ENCODE assay signal across 11 mouse cellular contexts in the genomic region with DNA sequence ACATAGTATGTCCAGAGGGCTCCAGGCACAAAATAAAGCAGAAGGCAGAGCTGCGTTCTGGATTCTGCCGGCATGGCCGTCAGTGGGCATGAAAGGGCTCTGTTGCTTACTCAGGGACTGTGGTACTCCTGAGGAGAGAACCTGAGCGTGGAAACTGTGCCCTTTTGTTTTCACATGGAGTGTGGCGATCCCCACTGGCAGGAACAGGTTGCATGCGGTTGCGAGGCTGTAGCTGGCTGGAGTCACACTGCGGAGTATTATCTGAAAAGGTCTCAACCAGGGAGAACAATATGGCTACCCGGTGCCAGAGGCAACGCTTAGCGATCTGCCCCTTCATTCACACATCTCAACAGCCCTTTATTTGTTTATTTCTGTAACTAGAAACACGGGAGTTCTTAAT.
A peak's percentile ranks its signal among the peaks of the same experiment; 100 is the strongest.
DNase-seq lines count a peak whose midpoint lies in the region; ATAC-seq lines count a peak whose summit lies in the region.
"Had no signal": no experiment of that assay in that cellular context is flagged by ENCODE, and none has a peak within 500 bp of the region (broad histone marks: within the 10 kb centered on the region; RNA-seq: fewer than 3 reads in every experiment).

No protein-coding gene starts in this region.

- no peak for ATAC-seq in limb, embryonic 12.5 days (ENCODE audit: insufficient number of reproducible peaks, insufficient read depth, low FRiP score, low TSS enrichment, low read depth)
- no peak for ATAC-seq in midbrain, embryonic 13.5 days

- no peak overlapping the region for H3K4me3 ChIP-seq in heart, embryonic 10.5 days
- H3K4me3 ChIP-seq in limb, embryonic 12.5 days (replicated peaks) = no peak overlapping the region
- no peak overlapping the region for H3K4me3 ChIP-seq in limb, embryonic 10.5 days
- no peak overlapping the region for H3K4me3 ChIP-seq in midbrain, embryonic 13.5 days (replicated peaks)
- H3K4me3 ChIP-seq: limb, embryonic 13.5 days; megakaryocyte, embryonic 14.5 days had no signal

- H3K9me3 ChIP-seq in heart, embryonic 10.5 days = no peaks in the 10 kb centered on the region
- 0 out of 2 replicates have a peak, but pooled peaks cover 3% of the 10 kb centered on the region for H3K9me3 ChIP-seq in limb, embryonic 12.5 days
- no peaks in the 10 kb centered on the region for H3K9me3 ChIP-seq in limb, embryonic 10.5 days (replicated peaks)
- H3K9me3 ChIP-seq in midbrain, embryonic 13.5 days = no peaks in the 10 kb centered on the region

- no peak overlapping the region for H3K9ac ChIP-seq in limb, embryonic 12.5 days (replicated peaks)
- no peak overlapping the region for H3K9ac ChIP-seq in midbrain, embryonic 13.5 days (replicated peaks)
- H3K9ac ChIP-seq: limb, embryonic 13.5 days had no signal

- no peaks in the 10 kb centered on the region for H3K36me3 ChIP-seq in heart, embryonic 10.5 days
- H3K36me3 ChIP-seq in limb, embryonic 12.5 days = no peaks in the 10 kb centered on the region
- H3K36me3 ChIP-seq in limb, embryonic 10.5 days = no peaks in the 10 kb centered on the region
- no peaks in the 10 kb centered on the region for H3K36me3 ChIP-seq in midbrain, embryonic 13.5 days
- H3K36me3 ChIP-seq: limb, embryonic 13.5 days had no signal

- WGBS in heart, embryonic 10.5 days = 85% methylated on average over 12 of the region's 12 CpGs
- 85% methylated on average over 12 of the region's 12 CpGs for WGBS in limb, embryonic 12.5 days
- 93% methylated on average over 12 of the region's 12 CpGs for WGBS in limb, embryonic 10.5 days
- WGBS in midbrain, embryonic 13.5 days = 71% methylated on average over 12 of the region's 12 CpGs

- no peaks in the 10 kb centered on the region for H3K27me3 ChIP-seq in heart, embryonic 10.5 days (ENCODE audit: insufficient read depth, poor library complexity, severe bottlenecking)
- no peaks in the 10 kb centered on the region for H3K27me3 ChIP-seq in limb, embryonic 12.5 days
- no peaks in the 10 kb centered on the region for H3K27me3 ChIP-seq in limb, embryonic 10.5 days (ENCODE audit: low read depth, poor library complexity, severe bottlenecking)
- no peaks in the 10 kb centered on the region for H3K27me3 ChIP-seq in midbrain, embryonic 13.5 days
- H3K27me3 ChIP-seq: limb, embryonic 13.5 days; megakaryocyte, embryonic 14.5 days had no signal

- DNase-seq in heart, embryonic 10.5 days (ENCODE audit: low spot score) = no peak
- no peak for DNase-seq in heart, postnatal 25 days (ENCODE audit: low spot score)
- no peak for DNase-seq in limb, embryonic 10.5 days (ENCODE audit: low spot score)
- peak; percentile 52 to 62 for DNase-seq in cerebellum, postnatal 10 days
- DNase-seq in spleen, postnatal 36 days (ENCODE audit: low spot score in 2 of 2) = no peak
- DNase-seq in thymus, postnatal 10 days (ENCODE audit: low spot score in 2 of 2) = no peak
- DNase-seq: gastrocnemius, postnatal 14 days had no signal

- H3K4me1 ChIP-seq in heart, embryonic 10.5 days = peaks cover 54% of the 10 kb centered on the region
- H3K4me1 ChIP-seq in limb, embryonic 12.5 days (replicated peaks) = peaks cover 36% of the 10 kb centered on the region
- peaks cover 33% of the 10 kb centered on the region for H3K4me1 ChIP-seq in limb, embryonic 10.5 days
- H3K4me1 ChIP-seq in midbrain, embryonic 13.5 days (replicated peaks) = peaks cover 43% of the 10 kb centered on the region

- intact Hi-C loops in heart, postnatal 25 days (cut with DNase I) = no loop called here

- no peak overlapping the region for H3K4me2 ChIP-seq in limb, embryonic 12.5 days
- H3K4me2 ChIP-seq in midbrain, embryonic 13.5 days (replicated peaks) = no peak overlapping the region
- H3K4me2 ChIP-seq: limb, embryonic 13.5 days had no signal

- peak overlapping the region; percentile 89 for H3K27ac ChIP-seq in heart, embryonic 10.5 days
- H3K27ac ChIP-seq in limb, embryonic 12.5 days = 0 out of 2 replicates have a peak overlapping the region, but pooled peaks have one; percentile 29
- H3K27ac ChIP-seq in limb, embryonic 10.5 days = no peak overlapping the region; the same call in 1 of the 2 replicates
- H3K27ac ChIP-seq in midbrain, embryonic 13.5 days = peak overlapping the region; percentile 74
- H3K27ac ChIP-seq: limb, embryonic 13.5 days had no signal

Comparison
In these comparisons a context has a peak if more than half of its experiments do, and no peak if none do; other contexts are left out.
1. DNase-seq: peak in cerebellum, postnatal 10 days (2 of 2); none in heart, embryonic 10.5 days (single experiment), heart, postnatal 25 days (single experiment), limb, embryonic 10.5 days (single experiment), spleen, postnatal 36 days (0 of 2) and thymus, postnatal 10 days (0 of 2).